Mouse (Mus musculus) layer of hippocampus, adult 8-10 months (tissue): ENCODE measurements at regions not wholly inside any gene's neighbourhood (a gene's known extent, or its start where the extent isn't known, plus 50 kb on each side); places are given as distances from the start of the nearest gene placed in this dataset.
A peak's percentile ranks its signal among the peaks of the same experiment; 100 is the strongest.

Experiments
- DNase-seq, 2 experiments: peaks; one replicate each; pipeline ENCODE4 v3.0.0; 2022; ENCODE audit warnings: low spot score in 2 of 2

DNA sequence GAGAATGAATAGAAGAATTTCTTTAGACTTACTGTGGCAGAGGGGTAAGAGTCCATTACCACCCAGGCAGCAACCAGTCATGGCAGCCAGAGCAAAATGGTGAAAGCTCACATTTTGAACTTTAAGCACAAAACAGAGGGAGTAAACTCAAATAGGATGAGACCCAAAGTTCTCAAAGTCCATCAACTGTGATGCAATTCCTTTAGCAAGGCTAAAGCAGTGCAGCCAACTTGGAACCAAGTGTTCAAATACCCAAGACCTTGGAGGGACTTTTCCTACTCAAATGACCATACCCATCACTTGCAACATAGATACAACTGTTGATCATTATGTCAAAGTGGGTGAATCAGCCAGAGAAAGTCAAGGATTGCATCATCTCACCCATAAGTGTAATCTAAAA is 380.1 kb downstream of the Hace1 start:
- no peak for DNase-seq

DNA sequence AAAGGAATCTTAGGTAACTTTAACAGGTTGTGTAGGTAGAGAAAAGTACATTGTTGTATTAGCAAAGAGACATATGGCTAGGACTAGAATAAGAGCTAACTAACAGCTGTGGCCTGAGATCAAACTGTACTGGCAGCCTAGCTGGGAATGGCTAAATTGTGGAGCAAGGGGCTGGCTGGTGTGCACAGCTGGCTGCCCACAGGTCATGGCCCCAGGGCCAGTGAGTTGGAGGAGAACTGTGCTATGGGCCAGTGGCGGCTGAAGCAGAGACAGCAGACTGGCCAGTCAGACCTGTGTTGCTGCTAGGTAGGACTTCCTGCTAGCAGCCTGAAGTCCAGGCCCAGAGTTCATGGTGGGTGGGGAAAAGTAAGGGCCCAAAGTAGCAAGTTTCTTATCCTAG is 394.6 kb downstream of the Hace1 start:
- DNase-seq, result no peak

DNA sequence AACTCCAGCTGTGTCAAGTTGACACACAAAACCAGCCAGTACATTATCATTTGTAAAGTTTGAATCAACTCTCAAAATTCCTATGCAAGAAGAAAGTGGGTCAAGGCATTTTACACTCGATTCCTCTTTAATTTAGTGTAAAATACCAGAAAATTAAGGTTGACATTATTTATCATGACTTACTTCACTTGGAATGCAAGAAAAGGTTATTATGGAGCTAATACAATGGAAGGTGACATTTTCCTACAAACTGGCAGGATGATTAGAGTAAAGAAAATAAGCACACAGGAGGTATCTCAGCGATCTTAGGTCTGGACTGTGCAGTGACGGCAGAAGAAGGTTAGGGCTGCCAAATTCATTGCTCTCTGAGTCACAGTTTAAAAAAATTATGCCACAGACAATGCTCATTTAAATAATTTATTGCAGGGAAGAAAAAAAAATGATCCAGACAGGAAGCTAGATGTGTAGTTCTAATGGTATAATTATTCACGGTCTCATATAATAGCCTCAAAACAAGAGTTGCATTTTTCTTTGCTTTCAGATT is 405.2 kb downstream of the Hace1 start:
- DNase-seq, result no peak

DNA sequence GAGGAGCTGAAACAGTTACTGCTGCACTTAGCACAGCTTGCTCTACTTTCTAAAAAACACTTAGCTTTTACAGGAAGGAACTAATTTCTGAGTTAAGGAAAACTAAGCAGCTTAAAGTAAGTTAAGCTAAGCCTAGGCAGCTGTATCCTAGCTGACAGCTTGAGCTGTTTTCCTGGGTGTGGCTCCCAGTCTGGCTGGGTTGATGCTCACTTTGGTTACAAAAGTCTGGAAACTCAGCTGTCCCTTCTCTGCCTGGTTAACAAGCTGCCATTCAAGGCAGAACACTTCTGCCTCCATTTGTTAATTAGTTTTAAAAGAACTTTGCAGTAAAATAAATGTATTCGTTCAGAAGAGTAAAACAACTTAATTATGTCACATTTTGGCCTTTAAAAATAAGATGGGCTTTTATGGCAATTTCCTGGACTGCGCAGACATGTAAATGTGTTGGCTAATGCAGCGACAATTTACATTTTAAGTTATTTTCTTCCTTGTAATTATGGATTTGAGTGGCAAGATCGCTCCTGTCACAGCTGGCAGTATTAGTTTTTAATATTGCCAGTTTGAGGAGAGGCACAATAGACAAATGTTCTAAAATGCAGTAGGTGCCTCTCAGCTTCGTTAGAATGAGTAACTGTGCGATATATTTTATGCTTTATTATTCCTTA is 406.2 kb downstream of the Hace1 start:
- DNase-seq, result peak; percentile 21 to 45

DNA sequence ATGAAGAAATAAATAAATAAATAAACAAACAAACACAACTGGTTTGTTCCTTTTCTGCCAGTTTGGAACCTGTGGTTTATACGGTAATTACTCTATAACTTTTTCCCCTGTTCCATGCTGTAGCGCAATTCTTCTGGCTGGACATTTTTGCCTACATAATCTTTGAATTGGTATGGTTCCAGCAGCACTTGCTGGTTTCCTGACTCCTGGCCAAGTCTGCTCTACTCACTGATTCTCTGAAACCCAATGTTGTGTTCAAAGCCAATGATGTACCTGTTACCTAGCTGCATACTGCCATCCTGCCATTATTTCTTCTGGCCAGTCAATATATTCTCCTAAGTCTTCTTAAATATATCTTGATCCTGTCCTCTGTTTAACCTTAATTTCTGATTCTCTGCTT is 408.7 kb downstream of the Hace1 start:
- no peak for DNase-seq

DNA sequence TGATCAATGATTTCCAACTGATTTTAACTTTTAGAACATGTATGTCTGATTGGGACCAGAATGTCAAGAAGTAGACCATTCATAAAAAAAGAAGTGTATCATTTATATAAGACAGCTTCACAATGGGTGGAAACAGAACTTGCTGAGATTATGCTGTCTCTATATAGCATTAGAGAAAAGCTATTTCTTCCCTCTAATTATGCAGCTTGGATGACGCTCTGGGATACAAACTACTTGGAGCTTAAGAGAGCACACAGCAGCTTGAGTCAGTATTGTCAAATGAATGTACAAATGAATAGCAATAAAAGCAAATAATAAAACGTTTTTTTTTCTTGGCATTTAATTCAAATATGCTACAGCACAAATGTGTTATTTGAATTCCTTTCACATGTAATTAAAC is 428.7 kb downstream of the Hace1 start:
- no peak for DNase-seq

DNA sequence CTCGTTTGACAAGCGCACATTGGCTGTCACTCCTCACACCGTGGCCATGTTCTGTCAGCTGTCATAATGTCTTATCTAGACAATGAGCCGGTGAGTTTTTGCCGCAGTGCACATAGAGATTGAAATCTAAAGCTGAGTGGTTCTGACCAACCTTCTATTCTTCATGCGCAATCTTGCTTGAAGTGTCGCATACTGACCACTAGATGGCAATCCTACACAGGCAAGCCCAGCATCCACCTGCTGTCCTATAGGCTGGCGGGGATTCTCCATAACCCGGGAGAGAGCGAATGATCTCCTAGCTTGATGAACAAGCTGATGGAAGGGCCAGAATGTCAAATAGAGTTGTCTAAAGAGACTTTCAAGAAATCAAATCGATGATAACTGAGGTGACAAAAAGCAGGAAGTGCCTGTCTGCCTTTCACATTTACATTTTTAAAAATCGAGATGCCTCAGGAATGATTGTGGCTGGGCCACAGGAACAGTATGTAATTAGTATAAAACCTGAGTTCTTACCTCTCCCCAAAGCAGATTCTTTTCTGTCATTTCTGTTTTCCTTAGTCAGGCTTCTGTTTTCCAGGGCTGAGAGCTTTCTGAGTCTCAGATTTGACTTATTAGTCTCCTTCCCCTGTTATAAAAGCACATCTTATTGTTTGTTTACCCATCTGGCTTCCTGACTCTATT is 434.4 kb downstream of the Hace1 start:
- peak; percentile 47 to 73 for DNase-seq

DNA sequence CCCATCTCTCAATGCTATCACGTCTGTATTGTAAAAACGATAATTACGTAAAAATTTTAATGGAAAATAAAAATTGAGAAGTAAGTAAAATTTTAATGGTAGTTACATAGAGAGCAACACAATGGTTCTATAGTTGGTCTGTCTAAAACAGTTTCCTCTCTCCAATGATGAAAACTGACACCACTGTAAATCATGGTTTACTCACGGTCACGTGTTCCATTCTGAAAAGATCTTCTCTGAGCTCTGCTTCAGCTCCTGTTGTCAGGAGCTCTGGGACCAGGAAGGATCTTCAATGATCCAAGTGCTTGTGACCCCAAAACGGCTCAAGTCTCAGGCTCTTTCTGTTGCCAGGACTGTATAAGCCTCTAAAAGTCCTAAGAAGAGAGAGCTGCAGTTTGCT is 435.0 kb downstream of the Hace1 start:
- no peak for DNase-seq

DNA sequence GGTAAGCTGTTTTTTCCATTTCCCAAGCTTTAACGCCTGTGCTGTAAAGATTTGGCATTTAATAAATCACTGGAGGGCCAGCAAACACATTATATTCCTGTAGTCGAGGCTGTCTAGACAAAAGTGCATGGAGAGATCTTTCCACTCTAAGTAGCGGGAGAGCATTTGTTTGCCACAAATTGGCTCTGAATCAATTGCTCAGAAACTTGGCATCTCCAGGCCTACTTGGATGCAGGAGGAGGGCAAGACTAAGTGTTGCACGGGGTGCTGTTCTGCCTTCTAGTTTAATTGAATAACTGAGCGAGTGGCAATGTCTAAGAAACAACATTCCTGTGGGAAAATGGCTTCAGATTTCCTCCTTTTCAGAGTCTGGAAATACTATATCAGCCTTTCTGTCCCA is 438.7 kb downstream of the Hace1 start:
- DNase-seq, result peak; percentile 11 to 20

DNA sequence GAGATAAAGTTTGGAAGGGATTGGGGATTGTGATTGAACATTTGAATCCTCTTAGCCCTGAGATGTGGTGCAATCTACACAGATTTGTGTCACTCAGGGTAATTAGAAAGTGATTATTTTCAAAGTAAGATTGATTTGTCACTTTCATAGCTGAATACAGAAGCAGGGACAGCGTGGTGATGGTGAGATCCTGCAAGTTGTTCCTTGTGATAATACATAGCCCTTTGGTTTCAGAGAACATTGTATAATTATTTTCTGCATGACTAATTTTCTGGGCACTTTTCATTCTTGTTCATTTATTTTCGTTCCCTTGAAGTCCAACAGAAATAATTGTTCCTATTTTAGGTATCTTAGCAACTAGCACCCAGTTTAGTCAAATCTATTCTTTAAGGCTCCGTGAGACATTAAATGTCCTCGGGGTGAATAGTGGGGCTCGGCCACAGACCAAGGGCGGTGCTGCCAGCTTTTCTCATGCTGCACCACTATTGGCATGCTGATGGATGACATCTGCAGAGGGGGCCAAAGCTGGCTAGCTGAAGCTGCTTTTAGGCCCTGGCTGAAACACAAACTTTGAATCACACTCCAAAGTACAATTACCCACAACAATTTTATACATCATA is 468.0 kb downstream of the Hace1 start:
- peak; percentile 34 to 52 for DNase-seq

DNA sequence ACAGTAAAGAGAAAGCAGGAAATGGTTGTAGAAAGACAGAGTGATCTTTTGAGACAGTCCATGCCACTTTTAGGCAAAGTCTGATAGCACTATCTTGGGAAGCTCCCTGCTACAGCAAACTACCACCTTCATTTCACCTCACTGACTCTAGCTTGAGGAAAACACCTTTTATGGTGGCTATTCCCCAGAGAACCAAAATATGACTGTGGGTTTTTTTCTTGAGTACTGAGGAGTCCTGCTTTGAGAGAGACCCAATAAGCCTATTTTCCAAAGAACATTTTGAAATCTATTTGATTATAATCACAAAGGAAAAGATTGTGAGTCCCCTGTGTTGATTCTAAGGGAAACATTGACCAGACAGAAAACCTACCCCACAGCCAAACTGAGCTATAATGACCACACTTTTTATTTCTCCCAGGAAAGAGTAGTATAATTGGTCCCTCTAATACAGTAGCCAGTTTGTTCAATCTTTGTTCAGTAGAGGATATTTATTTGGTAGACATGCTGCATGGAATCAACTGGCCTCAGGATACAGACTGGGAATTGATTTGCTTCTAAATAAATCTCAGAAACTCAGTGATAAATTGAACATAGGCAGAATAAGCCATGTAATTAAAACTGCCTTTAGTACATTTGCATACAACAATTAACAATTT is 468.6 kb downstream of the Hace1 start:
- no peak for DNase-seq

DNA sequence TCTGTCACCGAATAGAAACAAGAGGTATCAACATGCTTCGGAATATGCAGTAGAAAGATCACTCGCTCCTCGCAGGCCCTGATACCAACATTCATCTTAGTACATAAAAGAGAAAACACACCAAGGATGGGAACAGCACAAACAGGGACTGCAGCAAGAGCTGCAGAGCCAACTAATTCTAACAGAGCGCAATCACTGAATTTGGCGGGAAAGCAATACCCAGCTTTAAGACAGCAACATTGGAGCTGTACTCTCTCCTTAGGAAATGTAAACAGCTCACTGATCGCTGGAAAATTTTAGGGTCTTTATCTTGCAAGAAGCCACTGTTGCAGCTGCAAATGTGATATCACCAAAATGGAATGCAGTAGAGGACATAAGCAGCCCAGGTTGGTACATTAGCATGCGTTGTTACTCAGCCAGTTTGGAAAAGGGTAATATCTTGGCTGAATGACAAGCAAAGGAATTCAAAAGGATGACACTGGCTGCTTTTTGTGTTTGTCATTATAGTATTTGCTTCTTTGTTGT is 469.3 kb downstream of the Hace1 start:
- no peak for DNase-seq

DNA sequence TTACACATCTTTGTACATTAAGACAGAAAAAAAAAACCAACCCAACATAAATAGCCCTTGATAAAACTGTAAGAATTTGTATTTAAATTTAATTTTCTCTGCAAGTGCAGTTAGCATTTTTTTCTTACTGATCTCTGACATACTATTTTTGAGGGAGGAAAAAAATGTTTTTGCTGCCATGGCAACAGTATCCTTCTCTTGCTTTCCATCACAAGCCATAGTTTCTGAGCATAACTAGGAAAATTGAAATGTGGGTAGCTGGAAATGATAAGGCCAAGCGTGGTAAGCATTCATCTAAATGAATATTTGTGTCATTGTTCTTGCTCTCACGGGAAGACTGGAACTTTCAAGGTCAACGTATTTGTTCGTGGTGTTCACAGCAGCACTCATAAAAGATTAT is 470.0 kb downstream of the Hace1 start:
- DNase-seq, result no peak

DNA sequence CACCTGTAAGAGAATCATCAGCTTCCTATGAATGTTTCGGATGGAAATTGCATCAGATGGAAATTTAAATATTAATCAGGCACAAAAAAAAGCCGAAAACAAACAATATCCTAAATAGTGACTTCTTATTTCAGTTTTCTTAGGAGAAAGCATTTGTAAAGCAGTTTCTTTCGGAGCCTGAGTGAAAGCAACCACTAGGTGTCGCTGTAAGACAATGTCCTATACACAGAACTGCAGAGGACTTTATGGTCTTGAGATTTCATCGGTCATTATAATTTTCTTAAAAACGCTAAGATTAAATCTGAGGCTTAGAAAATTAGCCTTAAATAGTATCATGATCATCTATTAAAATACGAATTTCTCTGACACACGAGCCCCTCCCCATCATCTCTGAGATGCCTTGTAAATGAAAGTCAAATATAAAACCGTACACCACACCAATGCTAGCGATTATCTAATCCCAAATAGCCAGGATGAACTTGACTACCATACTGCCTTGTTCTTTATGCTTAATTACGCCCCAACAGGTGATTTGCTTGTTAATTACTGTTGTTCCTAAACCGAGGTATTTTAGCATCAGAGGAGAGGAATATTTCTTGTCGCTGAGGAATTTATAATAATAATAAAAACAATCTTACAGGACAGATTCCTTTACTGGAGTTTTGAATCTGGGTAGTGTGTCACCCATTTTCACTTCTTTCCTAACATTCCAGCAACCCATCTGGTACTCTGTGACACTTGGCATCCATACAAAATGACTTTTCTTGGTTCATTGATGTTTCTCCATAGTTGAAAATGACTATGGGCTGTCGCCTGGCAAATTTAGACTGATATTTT is 480.0 kb downstream of the Hace1 start:
- peak; percentile 26 to 72 for DNase-seq

DNA sequence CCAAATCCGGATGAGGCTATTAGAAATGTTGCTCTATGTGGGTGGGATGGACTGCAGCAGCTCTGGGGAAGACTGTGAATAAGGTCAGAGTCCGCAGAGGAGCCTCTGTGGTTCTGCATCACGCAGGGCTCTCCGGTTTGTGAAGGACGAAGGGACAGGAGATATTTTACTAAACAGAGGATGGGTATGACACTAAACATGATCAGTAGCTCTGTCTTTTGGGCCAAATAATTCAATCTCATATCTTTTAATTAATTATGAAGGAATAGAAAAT is 480.5 kb downstream of the Hace1 start:
- DNase-seq, result no peak

DNA sequence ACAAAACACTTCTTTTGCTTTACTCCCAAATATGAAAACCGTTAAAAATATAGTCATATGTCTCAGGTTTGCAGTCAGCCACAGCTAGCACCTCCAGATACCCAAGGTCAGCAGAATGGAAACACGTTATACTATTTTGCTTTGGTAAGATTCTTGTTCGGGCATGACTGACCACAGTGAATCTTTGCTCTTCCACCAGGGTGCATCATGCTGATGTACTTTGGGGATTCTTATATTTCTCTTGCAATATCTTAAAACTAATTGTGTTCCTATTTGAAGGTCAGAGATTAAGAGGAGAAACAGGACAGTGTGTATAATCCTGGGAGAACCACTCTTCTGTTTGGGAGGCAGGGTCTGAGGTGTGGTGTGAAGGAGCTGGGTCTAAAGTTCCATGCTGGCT is 481.7 kb downstream of the Hace1 start:
- DNase-seq, result no peak

DNA sequence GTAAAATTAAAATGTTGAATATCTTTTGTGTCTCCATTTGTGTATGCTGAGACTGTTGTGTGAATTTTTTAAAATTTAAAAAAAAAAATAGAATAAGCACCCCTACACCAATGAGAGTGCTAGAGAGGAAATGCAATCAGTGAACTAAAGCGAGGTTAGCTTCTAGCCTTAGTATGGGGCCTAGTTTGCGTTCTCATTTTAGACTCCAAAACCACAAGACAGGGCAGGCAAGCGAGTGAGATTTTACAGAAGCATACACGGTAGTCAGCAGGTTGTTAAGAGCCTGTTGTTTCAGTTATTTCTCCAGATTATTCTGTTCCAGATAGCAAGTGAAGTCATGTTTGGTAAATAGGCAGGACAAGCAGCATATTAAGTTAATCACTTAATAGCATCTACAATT is 486.2 kb downstream of the Hace1 start:
- no peak for DNase-seq

DNA sequence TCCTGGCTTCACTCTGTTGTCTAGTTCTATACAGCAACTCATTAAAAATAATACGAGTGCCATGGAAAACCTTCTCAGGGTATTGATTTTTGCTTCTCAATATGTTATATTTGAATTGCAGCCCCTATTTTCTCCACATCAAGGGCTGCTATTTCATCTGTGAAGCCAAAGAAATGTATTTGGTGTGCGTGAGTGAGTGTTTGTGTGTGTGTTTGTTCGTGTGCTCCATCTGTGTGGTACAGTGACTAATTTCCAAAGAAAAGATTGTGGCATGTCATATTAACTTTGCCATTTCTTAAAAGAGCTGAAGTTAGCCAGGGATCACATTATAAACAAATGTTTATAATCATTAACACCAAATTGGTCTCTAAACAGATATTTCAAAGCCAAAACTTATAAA is 493.1 kb downstream of the Hace1 start:
- DNase-seq, result no peak

DNA sequence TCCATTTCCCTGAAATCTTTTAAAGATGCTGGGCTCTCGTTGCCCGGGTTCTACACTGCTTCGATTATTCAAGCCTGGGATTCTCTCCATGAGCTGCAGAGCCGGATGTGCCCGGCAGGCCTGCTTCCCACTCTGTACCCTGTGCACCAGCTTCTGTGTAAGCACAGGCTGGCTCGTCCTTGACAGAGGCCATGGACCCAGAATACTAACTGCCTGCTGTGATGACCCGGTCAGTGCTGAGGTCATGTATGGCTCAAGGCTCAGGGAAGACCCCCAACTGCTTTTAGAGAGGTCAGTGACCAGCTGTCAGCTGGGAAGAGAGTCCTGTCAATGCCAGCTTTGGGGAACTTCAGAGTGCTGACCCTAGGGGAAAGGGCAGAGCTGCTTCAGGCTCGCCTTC is 493.6 kb downstream of the Hace1 start:
- no peak for DNase-seq

DNA sequence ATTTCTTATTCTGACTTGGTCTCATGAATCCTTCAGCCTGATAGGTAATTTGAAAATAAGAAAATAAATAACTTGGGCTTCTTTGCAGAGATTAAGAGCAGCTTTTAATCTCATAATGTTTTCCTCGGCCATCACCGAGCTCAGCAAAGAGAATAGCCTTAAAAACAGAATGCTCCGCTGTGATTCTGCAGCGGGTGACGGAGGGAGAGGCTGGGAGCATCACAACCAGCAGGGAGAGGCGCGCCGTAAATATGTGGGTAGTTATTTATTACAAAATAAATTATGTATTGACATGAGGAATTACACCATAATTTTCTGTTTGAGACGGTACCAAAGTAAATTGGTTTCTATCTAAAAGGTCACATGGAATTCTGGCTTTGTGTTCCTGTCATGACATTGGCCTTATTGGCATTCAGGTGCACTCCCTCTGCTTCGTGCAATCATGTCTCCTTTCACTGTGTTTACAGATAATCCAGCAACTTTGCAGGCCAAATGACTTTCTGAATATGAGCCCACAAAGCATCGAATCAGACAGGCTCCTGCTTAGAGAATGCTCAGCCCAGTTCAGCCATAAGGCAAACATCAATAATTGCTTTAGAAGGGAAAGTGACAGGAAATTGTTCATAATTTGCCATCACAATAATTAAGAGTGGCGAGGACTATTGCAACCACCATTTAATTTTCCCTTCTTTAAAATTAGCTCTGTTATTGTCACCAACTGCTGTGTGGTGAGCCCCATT is 494.4 kb downstream of the Hace1 start:
- no peak for DNase-seq
